Mouse (Mus musculus) kidney, embryonic 14.5 days (tissue): Measurements from ENCODE around the gene Mpdu1. TPM values are rescaled to one million over a fixed set of nuclear protein-coding genes. Genes with fewer than 3 reads are reported as not detected.
"Not testable (repeated sequence)": the region's sequence is repeated elsewhere in the genome, so short reads cannot be mapped to it uniquely, and the experiment has no call there.

ENCODE experiments used
- ATAC-seq: fragments of 200-750 bp; cut with Nextera tagmentation; 2 replicates; pipeline ENCODE4 v1.8.0; 2017; ENCODE audit warnings: moderate number of reproducible peaks, mild to moderate bottlenecking, moderate TSS enrichment, moderate library complexity; ENCODE audit not compliant: low FRiP score, low TSS enrichment
- H3K27ac ChIP-seq: fragments of 300-500 bp; sonication (generic); 2 replicates; pipeline ENCODE4 v1.5.1; 2014; ENCODE audit warnings: low read depth, mild to moderate bottlenecking, low read length, moderate library complexity, mixed read lengths
- H3K27me3 ChIP-seq: fragments of 300-500 bp; sonication (generic); 2 replicates; pipeline ENCODE4 v1.6.1; 2014; ENCODE audit warnings: mild to moderate bottlenecking, low read length; ENCODE audit not compliant: control insufficient read depth, insufficient read depth
- H3K36me3 ChIP-seq: fragments of 300-500 bp; sonication (generic); 2 replicates; pipeline ENCODE4 v1.6.1; 2014; ENCODE audit warnings: low read length, mixed read lengths; ENCODE audit not compliant: control insufficient read depth, insufficient read depth
- H3K4me1 ChIP-seq: fragments of 300-500 bp; sonication (generic); 2 replicates; pipeline ENCODE4 v1.6.1; 2014; ENCODE audit warnings: low read length, mixed read lengths; ENCODE audit not compliant: control insufficient read depth, insufficient read depth
- H3K4me2 ChIP-seq: fragments of 300-500 bp; sonication (generic); replicated peaks from 2 replicates; pipeline ENCODE4 v1.6.1; 2014; ENCODE audit warnings: low read depth, mild to moderate bottlenecking, low read length
- H3K4me3 ChIP-seq: fragments of 300-500 bp; sonication (generic); 2 replicates; pipeline ENCODE4 v1.5.1; 2014; ENCODE audit warnings: mild to moderate bottlenecking, low read length
- H3K9ac ChIP-seq: fragments of 300-500 bp; sonication (generic); 2 replicates; pipeline ENCODE4 v1.6.1; 2014; ENCODE audit warnings: low read depth, mild to moderate bottlenecking, low read length, moderate library complexity
- H3K9me3 ChIP-seq: fragments of 300-500 bp; sonication (generic); 2 replicates; pipeline ENCODE4 v1.6.1; 2016; ENCODE audit warnings: low read length; ENCODE audit not compliant: control insufficient read depth
- WGBS: fragments of 180-500 bp; shearing (Covaris S2); extraction: QIAGEN DNeasy Blood & Tissue Kit; methylation state at CpG from one replicate; pipeline ENCODE4 v1.1.7; 2014; 5-methylcytosine and 5-hydroxymethylcytosine counted together
- polyA plus RNA-seq: library from polyadenylated mRNA; unstranded; fragments of >200 nt; fragmentation: Nextera tagmentation; extraction: Ambion mirVana; gene quantifications from 2 replicates; pipeline ENCODE4 v1.2.1, GENCODE M21; 2014

The Mpdu1 gene
- polyA plus RNA-seq, 1 experiment from 2014 or later, result 42.3 TPM

DNA sequence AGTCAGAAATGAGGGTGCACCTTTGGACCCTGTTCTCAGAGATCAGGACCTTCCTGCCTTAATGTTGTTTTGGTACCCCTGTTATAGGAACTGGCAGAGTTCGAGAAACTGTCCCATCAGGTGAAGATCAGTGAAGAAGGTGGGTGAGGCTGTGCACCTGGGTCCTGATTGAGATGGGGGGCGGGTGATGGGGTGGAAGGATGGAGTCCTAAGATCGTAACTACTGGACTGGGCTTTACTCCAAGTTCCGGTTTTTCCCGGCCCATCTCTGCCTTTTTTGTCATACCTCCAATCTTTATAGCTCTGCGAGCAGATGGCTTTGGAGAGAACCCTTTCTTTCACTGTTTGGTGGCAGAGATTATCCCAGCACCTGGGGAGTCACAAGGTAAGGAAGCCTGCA, 40.0 kb downstream of the Mpdu1 start:
- WGBS, result 29% methylated on average over 6 of the region's 6 CpGs
- no peaks in the 10 kb centered on the region for H3K27me3 ChIP-seq
- H3K4me3 ChIP-seq, result peak overlapping the region; percentile 51
- H3K4me1 ChIP-seq, result no peaks in the 10 kb centered on the region; the same call in 1 of the 2 replicates
- 0 out of 2 replicates have a peak, but pooled peaks have one; percentile 26 for ATAC-seq
- peak overlapping the region; percentile 71 for H3K4me2 ChIP-seq
- H3K36me3 ChIP-seq, result no peaks in the 10 kb centered on the region
- H3K27ac ChIP-seq, result peak overlapping the region; percentile 45; the same call in 1 of the 2 replicates
- no peaks in the 10 kb centered on the region for H3K9me3 ChIP-seq
- H3K9ac ChIP-seq, result peak overlapping the region; percentile 67

DNA sequence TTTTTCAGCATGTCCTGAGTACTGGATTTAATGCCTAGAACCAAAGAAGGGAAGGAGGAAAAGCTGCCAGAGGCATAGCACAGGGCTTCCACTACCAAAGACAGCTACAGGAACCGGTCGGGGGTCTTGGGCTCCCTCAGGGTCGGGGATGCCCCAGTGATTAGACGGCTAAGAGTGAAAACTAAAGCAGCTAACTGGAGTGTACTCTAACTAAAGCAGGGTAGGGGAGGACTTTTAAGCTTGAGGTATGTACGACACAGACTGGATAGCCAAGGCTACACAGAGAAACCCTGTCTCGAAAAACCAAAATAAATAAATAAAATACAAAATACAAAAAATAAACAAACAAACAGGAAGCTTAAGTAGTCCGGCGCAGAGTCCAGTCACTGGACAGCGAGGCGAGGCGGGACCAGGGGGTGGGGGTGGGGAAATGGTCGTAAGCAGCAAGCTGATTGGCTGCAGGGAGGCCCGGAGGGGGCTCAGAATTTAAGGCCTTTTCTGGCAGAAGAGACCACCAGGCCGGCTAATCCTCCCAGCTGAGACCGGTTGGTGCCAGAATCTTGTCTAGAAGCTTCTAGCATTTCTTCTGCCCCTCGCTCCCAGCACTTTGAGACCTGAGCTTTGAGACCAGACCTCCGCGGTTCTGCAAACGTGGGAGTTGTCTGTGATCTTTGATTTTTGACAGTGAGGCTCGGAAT, 40.7 kb downstream of the Mpdu1 start, which contains the start of gene Sat2:
Gene Sat2, plus strand, starts transcription at position 454 of the 698 bp plus-strand sequence.
- Histone ChIP-seq H3K9ac (peak within 1 kb of the TSS; percentile 67), H3K4me3 (peak within 1 kb of the TSS; percentile 51), H3K4me1 (no peaks in the 10 kb centered on the region; the same call in 1 of the 2 replicates), H3K9me3 (no peaks in the 10 kb centered on the region), H3K27ac (peak within 1 kb of the TSS; percentile 45; the same call in 1 of the 2 replicates), H3K4me2 (peak within 1 kb of the TSS; percentile 71), H3K27me3 (no peaks in the 10 kb centered on the region), H3K36me3 (no peaks in the 10 kb centered on the region)
- peak; percentile 83 for ATAC-seq
- WGBS, result under 1% methylated on average over 20 of the region's 20 CpGs

DNA sequence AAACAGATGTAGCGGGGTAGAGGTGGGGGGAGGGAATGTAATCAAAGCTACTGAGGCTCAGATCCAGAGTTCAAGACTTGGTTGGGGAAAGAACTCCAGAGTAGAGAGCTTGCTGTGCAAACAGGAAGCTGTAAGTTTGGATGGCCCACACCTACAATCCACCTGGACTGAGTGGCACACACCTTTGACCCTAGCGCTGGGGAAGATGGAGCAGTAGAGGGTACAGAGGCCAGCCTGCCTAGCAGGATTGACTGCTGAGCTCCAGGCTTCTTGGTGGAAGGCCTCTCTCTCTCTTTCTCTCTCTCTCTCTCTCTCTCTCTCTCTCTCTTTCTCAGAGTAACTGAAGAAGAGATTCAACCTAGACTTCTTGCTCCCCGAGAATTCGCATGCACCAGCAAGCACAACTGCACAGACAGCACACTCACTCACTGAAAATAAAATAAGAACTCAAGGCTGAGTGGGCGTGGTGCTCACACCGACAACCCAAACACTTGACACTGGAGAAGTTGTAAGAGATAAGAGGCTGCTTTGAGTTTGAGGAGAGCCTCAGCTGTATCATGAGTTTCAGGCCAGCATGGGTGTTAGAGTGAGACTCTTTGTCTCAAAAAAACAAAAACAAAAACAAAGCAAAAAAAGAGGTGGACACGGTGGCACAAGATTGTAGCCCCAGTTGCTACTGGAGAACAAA, 41.9 kb downstream of the Mpdu1 start:
- H3K36me3 ChIP-seq, result no peaks in the 10 kb centered on the region
- H3K27me3 ChIP-seq, result no peaks in the 10 kb centered on the region
- 80% methylated on average over 7 of the region's 7 CpGs for WGBS
- ATAC-seq, result no peak
- no peaks in the 10 kb centered on the region; the same call in 1 of the 2 replicates for H3K4me1 ChIP-seq
- no peak overlapping the region for H3K9ac ChIP-seq
- H3K9me3 ChIP-seq, result no peaks in the 10 kb centered on the region
- no peak overlapping the region for H3K4me3 ChIP-seq
- H3K4me2 ChIP-seq, result no peak overlapping the region
- H3K27ac ChIP-seq, result no peak overlapping the region

DNA sequence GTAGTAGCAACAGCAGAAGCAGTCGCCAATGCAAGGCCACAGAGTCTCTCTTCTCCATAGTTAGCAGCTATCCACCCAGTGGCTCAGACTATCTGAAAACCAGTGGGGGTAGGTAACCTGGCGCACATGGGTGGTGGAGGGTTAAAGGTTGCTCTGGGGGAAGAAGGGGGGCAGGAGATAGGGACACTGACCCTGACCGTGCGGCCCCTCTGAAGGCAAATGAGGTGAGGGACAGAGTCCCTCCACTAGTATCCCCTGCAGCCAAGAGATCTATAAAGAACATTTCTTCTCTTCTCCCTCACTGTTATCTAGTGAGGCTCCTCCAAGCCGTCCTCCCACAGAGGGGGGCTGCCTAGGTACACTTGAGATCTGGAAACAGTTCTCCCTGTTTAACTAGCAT, 44.6 kb downstream of the Mpdu1 start, which contains the start of gene Shbg:
Gene Shbg, minus strand, starts transcription at position 101 of the 400 bp plus-strand sequence.
- H3K36me3 ChIP-seq, result no peaks in the 10 kb centered on the region
- 76% methylated on average over 5 of the region's 5 CpGs for WGBS
- peaks cover 4% of the 10 kb centered on the region; the same call in 1 of the 2 replicates for H3K4me1 ChIP-seq
- no peak within 1 kb of the TSS for H3K27ac ChIP-seq
- no peaks in the 10 kb centered on the region for H3K9me3 ChIP-seq
- ATAC-seq, result no peak
- no peak within 1 kb of the TSS for H3K4me3 ChIP-seq
- H3K9ac ChIP-seq, result no peak within 1 kb of the TSS
- no peak within 1 kb of the TSS for H3K4me2 ChIP-seq
- H3K27me3 ChIP-seq, result no peaks in the 10 kb centered on the region

DNA sequence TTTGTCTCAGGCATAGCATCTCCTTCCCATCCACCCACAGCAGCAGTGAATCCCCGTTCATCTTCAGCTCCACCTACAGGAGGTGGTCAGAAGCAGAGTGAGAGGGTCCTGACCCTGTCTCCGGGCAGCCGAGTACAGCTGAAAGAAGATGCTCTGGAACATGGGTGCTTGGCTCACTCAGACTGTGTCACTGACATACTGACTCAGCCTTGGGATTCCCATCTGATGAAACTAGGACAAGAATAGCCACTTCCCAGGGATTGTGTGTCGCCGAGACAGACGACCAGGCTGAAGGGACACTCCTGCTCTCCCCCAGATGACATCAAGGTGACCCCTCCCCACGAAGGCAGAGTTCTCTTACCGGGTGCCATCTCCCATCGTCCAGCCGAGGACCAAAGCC, 45.7 kb downstream of the Mpdu1 start:
- H3K9ac ChIP-seq, result no peak overlapping the region
- no peak overlapping the region for H3K4me3 ChIP-seq
- no peak for ATAC-seq
- 38% methylated on average over 10 of the region's 10 CpGs for WGBS
- no peak overlapping the region for H3K4me2 ChIP-seq
- H3K27ac ChIP-seq, result no peak overlapping the region
- H3K4me1 ChIP-seq, result peaks cover 4% of the 10 kb centered on the region; the same call in 1 of the 2 replicates
- no peaks in the 10 kb centered on the region for H3K9me3 ChIP-seq
- H3K27me3 ChIP-seq, result no peaks in the 10 kb centered on the region
- no peaks in the 10 kb centered on the region for H3K36me3 ChIP-seq

DNA sequence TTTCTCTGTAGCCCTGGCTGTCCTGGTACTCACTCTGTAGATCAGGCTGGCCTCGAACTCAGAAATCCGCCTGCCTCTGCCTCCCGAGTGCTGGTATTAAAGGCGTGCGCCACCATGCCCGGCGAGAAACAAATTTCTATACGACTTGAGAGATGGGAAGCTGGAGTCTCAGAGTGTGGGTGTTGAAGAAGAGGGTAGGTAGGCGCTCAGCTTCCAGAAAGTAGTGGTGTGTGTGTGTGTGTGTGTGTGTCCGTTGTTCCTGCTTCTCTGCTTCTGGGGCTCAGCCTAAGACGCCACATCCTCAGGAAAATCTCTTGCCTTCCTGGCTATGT, 48.2 kb downstream of the Mpdu1 start:
- H3K9ac ChIP-seq, H3K4me3 ChIP-seq, H3K27ac ChIP-seq, H3K9me3 ChIP-seq, ATAC-seq, H3K36me3 ChIP-seq, H3K27me3 ChIP-seq, H3K4me2 ChIP-seq, H3K4me1 ChIP-seq: not testable (repeated sequence)
- WGBS, result 55% methylated on average over 11 of the region's 11 CpGs

DNA sequence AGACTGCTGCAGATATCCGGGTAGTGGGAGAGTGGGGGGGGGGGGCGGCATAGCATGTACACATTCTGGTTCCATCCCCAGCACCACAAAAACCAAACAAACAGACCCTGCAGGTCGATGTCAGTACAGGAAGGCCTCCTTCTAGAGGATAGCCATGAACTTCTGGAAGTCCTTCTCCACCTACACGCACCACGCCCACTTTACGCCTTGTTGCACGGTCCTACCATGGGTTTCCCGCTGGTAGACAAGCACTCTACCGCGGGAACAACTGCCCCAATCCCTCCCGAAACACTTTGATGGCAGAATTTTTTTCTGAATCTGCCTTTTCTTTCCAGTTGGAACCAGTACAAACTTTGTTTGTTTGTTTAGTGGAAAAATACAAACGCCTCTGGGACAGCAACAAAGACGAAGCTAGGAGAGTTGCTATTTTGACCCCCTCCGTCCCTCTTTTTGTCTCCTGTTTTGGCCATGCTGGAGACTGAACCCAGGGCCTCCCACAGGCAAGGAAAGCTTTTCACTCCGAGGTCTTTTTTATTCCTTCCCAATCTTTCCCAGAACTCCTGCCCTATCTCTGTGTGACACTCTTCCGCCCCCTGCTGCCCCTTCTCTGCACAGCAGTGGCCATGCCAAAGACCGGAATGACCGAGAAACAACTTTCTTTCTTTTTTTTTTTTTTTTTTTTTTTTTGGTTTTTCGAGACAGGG, 48.7 kb downstream of the Mpdu1 start:
- ATAC-seq, result peak; percentile 72; the same call in 1 of the 2 replicates
- Histone ChIP-seq H3K27ac (no peak overlapping the region; the same call in 1 of the 2 replicates), H3K36me3 (no peaks in the 10 kb centered on the region), H3K4me1 (peaks cover 4% of the 10 kb centered on the region; the same call in 1 of the 2 replicates), H3K27me3 (no peaks in the 10 kb centered on the region), H3K9ac (peak overlapping the region; percentile 18; the same call in 1 of the 2 replicates), H3K4me2 (peak overlapping the region; percentile 21; the same call in 1 of the 2 replicates), H3K9me3 (no peaks in the 10 kb centered on the region), H3K4me3 (0 out of 2 replicates have a peak overlapping the region, but pooled peaks have one; percentile 0)
- WGBS, result 11% methylated on average over 18 of the region's 19 CpGs

DNA sequence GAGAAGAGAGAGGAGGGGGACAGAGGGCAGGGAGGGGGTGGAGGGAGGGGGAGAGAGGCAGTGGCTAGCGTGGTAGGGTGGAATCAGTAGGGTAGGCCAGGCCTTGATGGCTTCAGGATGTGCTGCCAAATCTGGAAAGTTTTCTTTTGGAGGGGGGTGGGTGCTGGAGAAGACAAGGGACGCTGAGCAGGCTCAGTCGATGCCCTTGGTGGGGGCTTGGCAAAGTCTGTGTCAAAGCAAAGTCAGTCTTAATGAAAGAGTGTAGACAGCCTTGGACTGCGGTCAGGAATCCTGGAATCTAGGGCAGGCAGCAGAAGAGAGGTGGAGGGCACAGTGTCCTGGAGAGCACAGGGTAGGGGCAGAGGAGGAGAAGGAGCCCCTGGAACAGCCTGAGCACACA, 51.5 kb downstream of the Mpdu1 start:
- Histone ChIP-seq H3K9ac (no peak overlapping the region), H3K4me1 (peaks cover 7% of the 10 kb centered on the region; the same call in 1 of the 2 replicates), H3K4me3 (no peak overlapping the region), H3K27me3 (no peaks in the 10 kb centered on the region), H3K9me3 (no peaks in the 10 kb centered on the region), H3K4me2 (no peak overlapping the region), H3K36me3 (no peaks in the 10 kb centered on the region), H3K27ac (no peak overlapping the region)
- WGBS, result 74% methylated on average over 4 of the region's 4 CpGs
- ATAC-seq, result no peak
